In the genomic region with DNA sequence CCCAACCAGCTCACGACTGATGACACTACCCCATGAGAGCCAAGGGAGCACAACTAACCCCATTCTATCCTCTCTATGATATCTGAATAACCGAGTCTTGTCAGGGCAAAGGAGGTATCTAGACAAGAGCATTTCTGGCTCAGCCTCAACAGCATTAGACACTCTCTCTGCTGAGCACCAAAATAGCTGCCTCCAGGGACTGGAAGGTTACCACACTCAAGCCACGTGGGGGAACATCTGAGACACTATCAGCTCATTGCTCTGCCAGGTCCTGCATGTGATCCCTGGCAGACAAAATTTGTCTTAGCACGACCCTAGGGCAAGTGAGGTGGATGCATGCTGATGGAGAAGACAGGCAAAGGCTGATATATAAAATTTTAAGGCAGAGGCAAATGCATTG, we compare ENCODE assay signal across 28 mouse cellular contexts.
A peak's percentile ranks its signal among the peaks of the same experiment; 100 is the strongest.
DNase-seq lines count a peak whose midpoint lies in the region; ATAC-seq and TF ChIP-seq lines count a peak whose summit lies in the region.
"Had no signal": no experiment of that assay in that cellular context is flagged by ENCODE, and none has a peak within 500 bp of the region (broad histone marks: within the 10 kb centered on the region; RNA-seq: fewer than 3 reads in every experiment).

No protein-coding gene starts in this region.

- H3K27ac ChIP-seq in gastrocnemius, adult 2 months, result no peak overlapping the region
- H3K27ac ChIP-seq in olfactory bulb, adult 2 months (ENCODE audit: insufficient read depth, low read depth, low read length), result peak overlapping the region; percentile 7; the same call in 1 of the 2 replicates
- no peak overlapping the region for H3K27ac ChIP-seq in kidney, embryonic 16.5 days (ENCODE audit: low read length)
- H3K27ac ChIP-seq in kidney, adult 2 months (ENCODE audit: insufficient read depth, low read depth, low read length), result no peak overlapping the region
- H3K27ac ChIP-seq: heart, embryonic 13.5 days; hindbrain, embryonic 15.5 days; kidney, postnatal 0 days; liver, embryonic 14.5 days; stomach, postnatal 0 days had no signal

- H3K27me3 ChIP-seq in kidney, embryonic 16.5 days (ENCODE audit: insufficient read depth, low read length), result no peaks in the 10 kb centered on the region
- no peaks in the 10 kb centered on the region for H3K27me3 ChIP-seq in kidney, adult 2 months (replicated peaks; ENCODE audit: control insufficient read depth, insufficient read depth, low read length)
- H3K27me3 ChIP-seq: heart, embryonic 13.5 days; hindbrain, embryonic 15.5 days; Patski had no signal

- peak; percentile 61 for DNase-seq in gastrocnemius, adult 2 months
- no peak for DNase-seq in gastrocnemius, postnatal 4 days (ENCODE audit: low spot score in 2 of 2)
- peak; percentile 42 for DNase-seq in brain, adult 2 months (ENCODE audit: low read depth, low spot score)
- peak; percentile 33 to 65 for DNase-seq in heart, postnatal 10 days
- no peak for DNase-seq in kidney, adult 2 months
- DNase-seq: adrenal gland, postnatal 10 days; gastrocnemius, postnatal 10 days; kidney, adult 11 months; kidney, postnatal 4 days; layer of hippocampus, postnatal 36 days; liver; lung, adult 2 months; lung, postnatal 10 days; midbrain, embryonic 14.5 days; right cerebral cortex, adult 18-20 months; thymus, adult 18-20 months; thymus, postnatal 25 days had no signal

- no peak for TF ChIP-seq POLR2A in olfactory bulb, adult 2 months (IDR thresholded peaks at IDR 0.05; ENCODE audit: insufficient read depth, low read depth, low read length)
- no peak for TF ChIP-seq POLR2A in kidney, adult 2 months (IDR thresholded peaks at IDR 0.05; ENCODE audit: low read depth, low read length)

- no peak for TF ChIP-seq CTCF in gastrocnemius, adult 2 months (IDR thresholded peaks at IDR 0.05)
- TF ChIP-seq CTCF in olfactory bulb, adult 2 months (IDR thresholded peaks at IDR 0.05; ENCODE audit: insufficient read depth, low read depth, low read length), result no peak
- TF ChIP-seq CTCF in kidney, adult 2 months (conservative IDR thresholded peaks at IDR 0.05; ENCODE audit: insufficient read depth, insufficient read length, low read depth, low read length), result no peak

- H3K4me3 ChIP-seq in gastrocnemius, adult 2 months, result no peak overlapping the region
- no peak overlapping the region for H3K4me3 ChIP-seq in olfactory bulb, adult 2 months (ENCODE audit: insufficient read depth, low read depth, low read length)
- no peak overlapping the region for H3K4me3 ChIP-seq in kidney, embryonic 16.5 days (ENCODE audit: low read length)
- no peak overlapping the region for H3K4me3 ChIP-seq in kidney, adult 2 months (ENCODE audit: insufficient read depth, low read depth, low read length)
- H3K4me3 ChIP-seq: erythroblast, embryonic 14.5 days; heart, embryonic 13.5 days; hindbrain, embryonic 15.5 days had no signal

- H3K9me3 ChIP-seq in kidney, embryonic 16.5 days (ENCODE audit: low read length), result no peaks in the 10 kb centered on the region
- H3K9me3 ChIP-seq: heart, embryonic 13.5 days; hindbrain, embryonic 15.5 days had no signal

- H3K36me3 ChIP-seq in kidney, embryonic 16.5 days (ENCODE audit: insufficient read depth, low read length), result no peaks in the 10 kb centered on the region
- no peaks in the 10 kb centered on the region for H3K36me3 ChIP-seq in kidney, adult 2 months (ENCODE audit: control insufficient read depth, insufficient read depth, low read length)
- H3K36me3 ChIP-seq: heart, embryonic 13.5 days; hindbrain, embryonic 15.5 days had no signal

- 80% methylated on average over 4 of the region's 4 CpGs for WGBS in olfactory bulb, adult 2 months
- WGBS in kidney, embryonic 16.5 days, result 74% methylated on average over 4 of the region's 4 CpGs
- WGBS in kidney, adult 2 months, result 71% methylated on average over 4 of the region's 4 CpGs

- no peaks in the 10 kb centered on the region; the same call in 1 of the 2 replicates for H3K4me1 ChIP-seq in olfactory bulb, adult 2 months (ENCODE audit: control insufficient read depth, insufficient read depth, low read length)
- H3K4me1 ChIP-seq in kidney, embryonic 16.5 days (ENCODE audit: insufficient read depth, low read length), result no peaks in the 10 kb centered on the region
- no peaks in the 10 kb centered on the region for H3K4me1 ChIP-seq in kidney, adult 2 months (ENCODE audit: control insufficient read depth, insufficient read depth, low read length)
- H3K4me1 ChIP-seq: heart, embryonic 13.5 days; hindbrain, embryonic 15.5 days had no signal

- no peak overlapping the region for H3K4me2 ChIP-seq in kidney, embryonic 16.5 days (replicated peaks; ENCODE audit: low read depth, low read length)
- H3K4me2 ChIP-seq: heart, embryonic 13.5 days; hindbrain, embryonic 15.5 days had no signal

- no peak overlapping the region for H3K9ac ChIP-seq in kidney, embryonic 16.5 days (replicated peaks; ENCODE audit: low read length)
- H3K9ac ChIP-seq: heart, embryonic 13.5 days; hindbrain, embryonic 15.5 days; liver, embryonic 14.5 days had no signal

- ATAC-seq in kidney, embryonic 16.5 days (ENCODE audit: low FRiP score, low TSS enrichment), result no peak
- ATAC-seq: forebrain, embryonic 16.5 days; inflammation-experienced regulatory T-cells, adult 6 months; Patski had no signal

- intact Hi-C loops in gastrocnemius, adult 2 months (cut with DNase I), result no loop called here
- intact Hi-C loops in heart, postnatal 10 days (cut with DNase I), result no loop called here

Comparison
In these comparisons a context has a peak if more than half of its experiments do, and no peak if none do; other contexts are left out.
1. DNase-seq: peak in gastrocnemius, adult 2 months (single experiment), brain, adult 2 months (single experiment) and heart, postnatal 10 days (2 of 2); none in gastrocnemius, postnatal 4 days (0 of 2) and kidney, adult 2 months (single experiment).